Mouse (Mus musculus) adrenal gland, postnatal 14 days (tissue): Measurements from ENCODE around the gene Ccdc142. TPM values are rescaled to one million over a fixed set of nuclear protein-coding genes. Genes with fewer than 3 reads are reported as not detected.

ENCODE experiments used
- DNase-seq: peaks from one replicate; pipeline ENCODE4 v3.0.0; 2021; ENCODE audit warnings: mixed read lengths
- total RNA-seq: library from RNA; stranded (reverse); gene quantifications from 2 replicates; pipeline ENCODE4 v1.2.3, GENCODE M21; 2021

Ccdc142 gene
- total RNA-seq, 1 experiment from 2014 or later = 3.1 TPM

GRCm38 (mm10) chr6:83117616-83118015 is 16.2 kb downstream of the Ccdc142 start:
- no peak for DNase-seq

GRCm38 (mm10) chr6:83118369-83118768 is 17.0 kb downstream of the Ccdc142 start:
- DNase-seq = no peak

GRCm38 (mm10) chr6:83118825-83119733 is 17.7 kb downstream of the Ccdc142 start:
- no peak for DNase-seq

GRCm38 (mm10) chr6:83119734-83120051 is 18.3 kb downstream of the Ccdc142 start:
- DNase-seq = peak; percentile 56

GRCm38 (mm10) chr6:83120930-83121862 is 19.8 kb downstream of the Ccdc142 start, which contains the start of gene Wbp1:
Gene Wbp1 (minus strand): TSS chr6:83121559.
- DNase-seq = peak; percentile 97

- no peak for DNase-seq
These were observed 20.7 kb downstream of the Ccdc142 start for GRCm38 (mm10) chr6:83121863-83122710.

- DNase-seq = no peak
These were observed 21.6 kb downstream of the Ccdc142 start for GRCm38 (mm10) chr6:83122961-83123360.

GRCm38 (mm10) chr6:83124851-83125312 is 23.5 kb downstream of the Ccdc142 start:
- DNase-seq = peak; percentile 96

- no peak for DNase-seq
These were observed 23.9 kb downstream of the Ccdc142 start, which contains the start of gene Ino80b for GRCm38 (mm10) chr6:83125331-83125730. Gene Ino80b (minus strand): TSS chr6:83125431.

- no peak for DNase-seq
These were observed 26.0 kb downstream of the Ccdc142 start for GRCm38 (mm10) chr6:83127419-83127818.

- DNase-seq = no peak
These were observed 30.2 kb downstream of the Ccdc142 start for GRCm38 (mm10) chr6:83131469-83132034.

GRCm38 (mm10) chr6:83132176-83132919 is 30.9 kb downstream of the Ccdc142 start:
- no peak for DNase-seq

GRCm38 (mm10) chr6:83134226-83134625 is 32.8 kb downstream of the Ccdc142 start:
- no peak for DNase-seq

GRCm38 (mm10) chr6:83134951-83135513 is 33.6 kb downstream of the Ccdc142 start, which contains the start of gene Rtkn:
Gene Rtkn (plus strand): TSS chr6:83135463.
- no peak for DNase-seq

GRCm38 (mm10) chr6:83135571-83136161 is 34.3 kb downstream of the Ccdc142 start:
- peak; percentile 61 for DNase-seq

- DNase-seq = no peak
These were observed 35.0 kb downstream of the Ccdc142 start for GRCm38 (mm10) chr6:83136291-83136880.

GRCm38 (mm10) chr6:83136881-83137575 is 35.6 kb downstream of the Ccdc142 start:
- peak; percentile 87 for DNase-seq

GRCm38 (mm10) chr6:83137576-83137950 is 36.2 kb downstream of the Ccdc142 start:
- peak; percentile 96 for DNase-seq

GRCm38 (mm10) chr6:83138056-83138455 is 36.7 kb downstream of the Ccdc142 start:
- peak; percentile 56 for DNase-seq
